Comparison of ENCODE assay signal across 9 mouse cellular contexts in genomic region chr2:167004099-167004854, GRCm38 (mm10). TPM values are rescaled to one million over a fixed set of nuclear protein-coding genes. Genes with fewer than 3 reads are reported as not detected.
A peak's percentile ranks its signal among the peaks of the same experiment; 100 is the strongest.
DNase-seq lines count a peak whose midpoint lies in the region; ATAC-seq and TF ChIP-seq lines count a peak whose summit lies in the region.
"Had no signal": no experiment of that assay in that cellular context is flagged by ENCODE, and none has a peak within 500 bp of the region (broad histone marks: within the 10 kb centered on the region; RNA-seq: fewer than 3 reads in every experiment).

No protein-coding gene starts in this region.

- H3K9ac ChIP-seq in heart, postnatal 0 days (replicated peaks; ENCODE audit: low read depth, low read length), result no peak overlapping the region
- no peak overlapping the region for H3K9ac ChIP-seq in midbrain, postnatal 0 days (replicated peaks; ENCODE audit: low read length, poor library complexity, severe bottlenecking)
- H3K9ac ChIP-seq: stomach, embryonic 15.5 days had no signal

- H3K27ac ChIP-seq in heart, postnatal 0 days (ENCODE audit: low read depth), result no peak overlapping the region
- no peak overlapping the region for H3K27ac ChIP-seq in midbrain, postnatal 0 days (ENCODE audit: low read depth, low read length)
- H3K27ac ChIP-seq in thymus, adult 2 months (ENCODE audit: control insufficient read depth, insufficient read depth, low read length), result no peak overlapping the region
- H3K27ac ChIP-seq: stomach, embryonic 15.5 days had no signal

- H3K9me3 ChIP-seq in heart, postnatal 0 days (replicated peaks; ENCODE audit: control insufficient read depth, low read length), result no peaks in the 10 kb centered on the region
- H3K9me3 ChIP-seq in midbrain, postnatal 0 days (ENCODE audit: low read length), result no peaks in the 10 kb centered on the region
- H3K9me3 ChIP-seq: stomach, embryonic 15.5 days had no signal

- no peak overlapping the region for H3K4me2 ChIP-seq in heart, postnatal 0 days (ENCODE audit: low read depth, low read length)
- H3K4me2 ChIP-seq in midbrain, postnatal 0 days (ENCODE audit: low read depth, low read length, poor library complexity, severe bottlenecking), result no peak overlapping the region
- H3K4me2 ChIP-seq: stomach, embryonic 15.5 days had no signal

- H3K36me3 ChIP-seq in heart, postnatal 0 days (replicated peaks; ENCODE audit: control insufficient read depth, insufficient read depth, low read length), result no peaks in the 10 kb centered on the region
- H3K36me3 ChIP-seq in midbrain, postnatal 0 days (ENCODE audit: insufficient read depth, low read length), result no peaks in the 10 kb centered on the region
- no peaks in the 10 kb centered on the region for H3K36me3 ChIP-seq in thymus, adult 2 months (ENCODE audit: control insufficient read depth, insufficient read depth, low read length)
- H3K36me3 ChIP-seq: stomach, embryonic 15.5 days had no signal

- 38% methylated on average over 8 of the region's 8 CpGs for WGBS in heart, postnatal 0 days
- 47% methylated on average over 8 of the region's 8 CpGs for WGBS in midbrain, postnatal 0 days
- 49% methylated on average over 8 of the region's 8 CpGs for WGBS in thymus, adult 2 months

- DNase-seq in ovary, postnatal 10 days (ENCODE audit: low spot score), result peak; percentile 23
- no peak for DNase-seq in ovary, postnatal 36 days (ENCODE audit: low spot score)
- DNase-seq in ZHBTc4 (ENCODE audit: low read depth, low spot score), result peak; percentile 88
- peak; percentile 49 to 83 for DNase-seq in cerebellum, postnatal 36 days
- DNase-seq in heart, postnatal 0 days (ENCODE audit: low spot score), result peak; percentile 78
- DNase-seq in left cerebral cortex, adult 11 months (ENCODE audit: low spot score), result peak; percentile 70
- peak; percentile 80 for DNase-seq in midbrain, postnatal 0 days (ENCODE audit: low spot score)
- peak; percentile 73 for DNase-seq in thymus, adult 2 months

- TF ChIP-seq CTCF in heart, postnatal 0 days (IDR thresholded peaks at IDR 0.05; ENCODE audit: low read depth), result peak; percentile 72
- TF ChIP-seq CTCF in midbrain, postnatal 0 days (IDR thresholded peaks at IDR 0.05), result peak; percentile 82
- TF ChIP-seq CTCF in thymus, adult 2 months (IDR thresholded peaks at IDR 0.05; ENCODE audit: borderline replicate concordance, control insufficient read depth, extremely low read depth, insufficient read depth, low read length, poor library complexity), result no peak

- no peak for TF ChIP-seq POLR2A in thymus, adult 2 months (IDR thresholded peaks at IDR 0.05; ENCODE audit: control insufficient read depth, extremely low read depth, insufficient read depth, low read length, poor library complexity)

- no peaks in the 10 kb centered on the region for H3K27me3 ChIP-seq in heart, postnatal 0 days (ENCODE audit: control insufficient read depth, insufficient read depth, low read length)
- H3K27me3 ChIP-seq in midbrain, postnatal 0 days (ENCODE audit: insufficient read depth, low read length), result no peaks in the 10 kb centered on the region
- H3K27me3 ChIP-seq in thymus, adult 2 months (ENCODE audit: control insufficient read depth, insufficient read depth, low read length), result no peaks in the 10 kb centered on the region
- H3K27me3 ChIP-seq: stomach, embryonic 15.5 days had no signal

- H3K4me3 ChIP-seq in heart, postnatal 0 days (ENCODE audit: low read depth, low read length), result no peak overlapping the region
- H3K4me3 ChIP-seq in midbrain, postnatal 0 days (ENCODE audit: low read depth, low read length), result no peak overlapping the region
- no peak overlapping the region for H3K4me3 ChIP-seq in thymus, adult 2 months (ENCODE audit: control insufficient read depth, insufficient read depth, low read length)
- H3K4me3 ChIP-seq: stomach, embryonic 15.5 days had no signal

- no peak for TF ChIP-seq EP300 in heart, postnatal 0 days (IDR thresholded peaks at IDR 0.05; ENCODE audit: low read depth)

- H3K4me1 ChIP-seq in heart, postnatal 0 days (ENCODE audit: control insufficient read depth, insufficient read depth), result no peaks in the 10 kb centered on the region
- H3K4me1 ChIP-seq in midbrain, postnatal 0 days (ENCODE audit: insufficient read depth, low read length), result no peaks in the 10 kb centered on the region
- H3K4me1 ChIP-seq in thymus, adult 2 months (replicated peaks; ENCODE audit: control insufficient read depth, insufficient read depth, low read length), result no peaks in the 10 kb centered on the region

- ATAC-seq in heart, postnatal 0 days (ENCODE audit: insufficient read depth, low read depth), result peak; percentile 60
- no peak for ATAC-seq in midbrain, postnatal 0 days (ENCODE audit: low FRiP score)

RNA-seq across cellular contexts. Expression of gene Stau1, which starts 8.2 kb away (rescaled TPM):
- total RNA-seq in heart, postnatal 0 days (2014; rRNA removed; ENCODE audit: low replicate concordance), result 9.5 and 23.9 TPM in 2 replicates
- polyA plus RNA-seq in heart, postnatal 0 days (2015; fragmentation: Nextera tagmentation; extraction: Ambion mirVana), result 41.7 and 42.5 TPM in 2 replicates
- 35.3 and 41.4 TPM in 2 replicates for total RNA-seq in midbrain, postnatal 0 days (2014; rRNA removed)
- polyA plus RNA-seq in midbrain, postnatal 0 days (2015; fragmentation: Nextera tagmentation; extraction: Ambion mirVana), result 88.5 and 96.8 TPM in 2 replicates
- 31.8 and 33.0 TPM in 2 replicates for polyA plus RNA-seq in thymus, adult 2 months (2012; rRNA removed)

RNA-seq across cellular contexts. Expression of gene Ddx27, which starts 10.7 kb away (rescaled TPM):
- 11.1 and 13.9 TPM in 2 replicates for total RNA-seq in heart, postnatal 0 days (2014; rRNA removed; ENCODE audit: low replicate concordance)
- 17.2 and 17.3 TPM in 2 replicates for polyA plus RNA-seq in heart, postnatal 0 days (2015; fragmentation: Nextera tagmentation; extraction: Ambion mirVana)
- total RNA-seq in midbrain, postnatal 0 days (2014; rRNA removed), result 29.5 and 34.0 TPM in 2 replicates
- 38.2 and 38.6 TPM in 2 replicates for polyA plus RNA-seq in midbrain, postnatal 0 days (2015; fragmentation: Nextera tagmentation; extraction: Ambion mirVana)
- polyA plus RNA-seq in thymus, adult 2 months (2012; rRNA removed), result 46.0 and 50.6 TPM in 2 replicates

RNA-seq across cellular contexts. Expression of gene Znfx1, which starts 58.5 kb away (rescaled TPM):
- 25.0 and 35.4 TPM in 2 replicates for total RNA-seq in heart, postnatal 0 days (2014; rRNA removed; ENCODE audit: low replicate concordance)
- polyA plus RNA-seq in heart, postnatal 0 days (2015; fragmentation: Nextera tagmentation; extraction: Ambion mirVana), result 6.0 and 6.9 TPM in 2 replicates
- 28.4 and 32.2 TPM in 2 replicates for total RNA-seq in midbrain, postnatal 0 days (2014; rRNA removed)
- 4.7 and 6.0 TPM in 2 replicates for polyA plus RNA-seq in midbrain, postnatal 0 days (2015; fragmentation: Nextera tagmentation; extraction: Ambion mirVana)
- polyA plus RNA-seq in thymus, adult 2 months (2012; rRNA removed), result 46.0 and 46.9 TPM in 2 replicates
